Mouse (Mus musculus) liver, adult 2 months (tissue): Measurements from ENCODE around the gene Nfia. TPM values are rescaled to one million over a fixed set of nuclear protein-coding genes. Genes with fewer than 3 reads are reported as not detected.

ENCODE experiments used
- DNase-seq: peaks from one replicate; pipeline ENCODE4 v3.0.0-alpha.2; 2011; ENCODE audit warnings: low read depth, low spot score; ENCODE audit errors: extremely low read depth
- H3K27ac ChIP-seq: fragments of 200-500 bp; replicated peaks from 2 replicates; pipeline ENCODE4 v1.5.1; 2012; ENCODE audit warnings: low read depth, mild to moderate bottlenecking, control low read depth, inconsistent platforms, low read length; ENCODE audit not compliant: insufficient read depth
- H3K27me3 ChIP-seq: fragments of 200-500 bp; 2 replicates; pipeline ENCODE4 v1.6.1; 2012; ENCODE audit warnings: mild to moderate bottlenecking, moderate library complexity, low read length, inconsistent platforms; ENCODE audit not compliant: control insufficient read depth, insufficient read depth
- H3K36me3 ChIP-seq: fragments of 200-500 bp; 2 replicates; pipeline ENCODE4 v1.6.1; 2012; ENCODE audit warnings: low read length, inconsistent platforms; ENCODE audit not compliant: control insufficient read depth, insufficient read depth
- H3K4me1 ChIP-seq: fragments of 200-500 bp; 2 replicates; pipeline ENCODE4 v1.6.1; 2011; ENCODE audit warnings: low read length; ENCODE audit not compliant: control insufficient read depth, insufficient read depth
- H3K4me3 ChIP-seq: fragments of 200-500 bp; 2 replicates; pipeline ENCODE4 v1.5.1; 2011; ENCODE audit warnings: low read depth, mild to moderate bottlenecking, control low read depth, low read length, moderate library complexity; ENCODE audit not compliant: insufficient read depth
- H3K79me2 ChIP-seq: fragments of 200-500 bp; 2 replicates; pipeline ENCODE4 v1.6.1; 2012; ENCODE audit warnings: inconsistent platforms, mild to moderate bottlenecking, low read length, moderate library complexity; ENCODE audit not compliant: control insufficient read depth, insufficient read depth
- H3K9ac ChIP-seq: fragments of 200-500 bp; 2 replicates; pipeline ENCODE4 v1.6.1; 2012; ENCODE audit warnings: low read depth, mild to moderate bottlenecking, control low read depth, inconsistent platforms, low read length
- CTCF ChIP-seq: fragments of 200-500 bp; IDR thresholded peaks from 2 replicates; pipeline ENCODE4 v1.5.1; 2011; ENCODE audit warnings: low read depth, low read length, control low read depth
- POLR2A ChIP-seq: fragments of 200-500 bp; IDR thresholded peaks from 2 replicates; pipeline ENCODE4 v1.6.1; 2011; ENCODE audit warnings: low read length, control low read depth; ENCODE audit not compliant: insufficient read depth; ENCODE audit errors: extremely low read depth
- WGBS: fragments of 180-500 bp; shearing (Covaris S2); methylation state at CpG from one replicate; pipeline ENCODE4 v1.1.7; 2018; 5-methylcytosine and 5-hydroxymethylcytosine counted together
- polyA plus RNA-seq: library from polyadenylated mRNA; depleted of rRNA; stranded (reverse); fragments of >200 nt; gene quantifications from 2 replicates; pipeline ENCODE4 v1.2.3, GENCODE M21; 2012
- total RNA-seq: library from RNA; depleted of rRNA; stranded (reverse); fragments of >200 nt; gene quantifications from 2 replicates; pipeline ENCODE4 v1.2.3, GENCODE M21; 2014

The Nfia gene
- total and polyA plus RNA-seq, 2 experiments: 12.5 to 32.2 TPM

DNA sequence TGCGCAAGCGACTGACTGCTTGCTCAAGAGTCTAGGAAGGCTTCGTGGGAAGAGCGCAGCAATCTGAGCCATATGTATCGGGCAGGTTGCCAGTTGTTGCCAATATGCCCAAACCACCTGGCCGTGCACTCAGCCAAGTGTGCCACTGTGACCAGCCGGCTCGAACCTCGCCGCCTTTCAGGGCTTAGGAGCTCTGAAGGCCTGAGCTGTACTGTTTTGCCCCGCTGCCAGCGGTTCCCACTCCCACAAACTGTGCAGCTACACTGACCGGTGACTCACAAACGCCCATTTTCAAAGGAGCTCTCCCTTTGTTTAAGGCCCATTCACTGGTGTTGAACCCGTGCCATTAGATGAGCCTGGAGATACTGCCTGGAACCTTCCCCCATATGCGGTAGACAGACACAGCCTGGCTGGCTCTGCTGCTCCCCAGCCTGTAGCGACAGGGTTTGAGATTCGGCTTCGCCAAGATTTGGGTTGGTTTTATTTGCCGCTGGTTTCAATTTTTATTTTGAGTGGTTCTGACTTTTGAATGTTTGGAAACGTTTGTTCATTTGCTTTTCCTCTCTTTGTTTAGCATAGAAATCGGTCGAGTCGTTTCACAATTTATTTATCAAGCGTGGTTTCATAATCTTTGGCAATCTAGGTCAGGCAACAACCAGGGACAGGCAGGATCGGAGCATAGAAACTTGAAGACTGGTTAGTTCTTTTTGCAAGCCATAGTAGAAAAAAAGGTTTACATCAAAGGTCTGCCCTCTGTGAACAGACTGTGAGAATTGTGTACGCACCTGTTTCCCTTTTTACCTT lies 138.4 kb downstream of the Nfia start:
- Histone ChIP-seq H3K27me3 (no peaks in the 10 kb centered on the region), H3K4me1 (peaks cover 19% of the 10 kb centered on the region), H3K79me2 (peaks cover 16% of the 10 kb centered on the region; the same call in 1 of the 2 replicates), H3K4me3 (peak overlapping the region; percentile 39), H3K27ac (peak overlapping the region; percentile 93), H3K9ac (peak overlapping the region; percentile 59), H3K36me3 (no peaks in the 10 kb centered on the region)
- TF ChIP-seq POLR2A (no peak), CTCF (no peak)
- WGBS: 25% methylated on average over 27 of the region's 27 CpGs
- DNase-seq: peak; percentile 99

DNA sequence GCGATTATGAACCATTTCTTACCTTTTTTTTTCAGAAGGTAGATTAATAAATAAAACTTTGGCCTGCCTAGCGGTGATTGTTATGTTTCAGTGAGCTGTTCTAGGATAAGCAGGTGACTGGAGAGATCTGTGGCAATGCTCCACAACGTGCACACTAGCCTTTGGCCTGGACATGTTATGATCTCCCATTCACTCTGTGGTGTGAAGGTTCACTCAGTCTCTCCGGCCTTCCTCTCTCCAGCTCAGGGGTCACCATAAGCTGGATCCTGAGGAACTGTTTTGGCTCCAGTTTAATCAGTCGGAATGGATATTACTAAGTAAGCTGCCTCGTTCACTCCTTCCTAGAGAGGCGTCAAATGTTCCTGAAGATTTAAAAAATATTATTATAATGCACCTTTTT lies 139.2 kb downstream of the Nfia start:
- H3K27me3 ChIP-seq: no peaks in the 10 kb centered on the region
- H3K36me3 ChIP-seq: no peaks in the 10 kb centered on the region
- no peak overlapping the region for H3K4me3 ChIP-seq
- 0 out of 2 replicates have a peak overlapping the region, but pooled peaks have one; percentile 11 for H3K27ac ChIP-seq
- H3K9ac ChIP-seq: no peak overlapping the region
- 26% methylated on average over 7 of the region's 7 CpGs for WGBS
- no peak for TF ChIP-seq POLR2A
- no peak for TF ChIP-seq CTCF
- DNase-seq: peak; percentile 98
- peaks cover 16% of the 10 kb centered on the region; the same call in 1 of the 2 replicates for H3K79me2 ChIP-seq
- peaks cover 19% of the 10 kb centered on the region for H3K4me1 ChIP-seq

DNA sequence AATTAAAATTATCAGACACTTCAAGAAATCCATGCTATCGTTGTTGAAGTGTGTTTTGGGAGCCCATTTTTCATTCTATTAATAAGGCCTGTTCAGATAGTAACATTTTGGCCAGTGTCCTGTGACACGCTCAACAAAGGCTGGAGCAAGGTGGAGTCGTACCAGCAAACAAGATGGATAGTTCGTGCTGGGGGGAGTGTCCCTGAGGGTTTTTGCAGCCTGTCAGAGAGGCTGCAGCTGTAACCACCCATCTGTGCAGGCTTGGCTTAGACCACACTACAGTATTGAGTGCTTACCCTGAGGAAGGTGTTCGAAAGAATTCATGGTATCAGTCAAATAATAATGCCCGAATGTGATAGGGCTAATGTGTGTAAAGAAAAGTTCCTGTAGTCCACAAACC lies 139.6 kb downstream of the Nfia start:
- TF ChIP-seq POLR2A (no peak), CTCF (no peak)
- peak overlapping the region; percentile 45 for H3K27ac ChIP-seq
- H3K9ac ChIP-seq: no peak overlapping the region
- no peak overlapping the region for H3K4me3 ChIP-seq
- no peaks in the 10 kb centered on the region for H3K36me3 ChIP-seq
- H3K27me3 ChIP-seq: no peaks in the 10 kb centered on the region
- no peak for DNase-seq
- peaks cover 19% of the 10 kb centered on the region for H3K4me1 ChIP-seq
- H3K79me2 ChIP-seq: peaks cover 16% of the 10 kb centered on the region; the same call in 1 of the 2 replicates
- 26% methylated on average over 6 of the region's 6 CpGs for WGBS

DNA sequence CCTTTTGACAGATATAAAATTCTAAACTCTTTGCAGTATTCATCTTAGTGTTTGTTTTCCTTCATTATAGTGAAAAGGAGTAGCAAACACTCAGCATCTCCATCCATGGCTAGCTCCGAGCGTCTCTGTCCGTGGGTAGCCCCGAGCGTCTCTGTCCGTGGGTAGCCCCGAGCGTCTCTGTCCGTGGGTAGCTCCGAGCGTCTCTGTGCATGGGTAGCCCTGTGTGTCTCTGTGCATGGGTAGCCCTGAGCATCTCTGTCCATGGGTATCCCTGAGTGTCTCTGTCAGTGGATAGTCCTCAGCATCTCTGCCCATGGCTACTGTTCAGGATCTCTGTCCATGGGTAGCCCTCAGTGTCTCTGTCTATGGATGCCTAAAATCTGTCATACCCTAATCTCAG lies 140.0 kb downstream of the Nfia start:
- TF ChIP-seq POLR2A (no peak), CTCF (no peak)
- 94% methylated on average over 11 of the region's 11 CpGs for WGBS
- peaks cover 19% of the 10 kb centered on the region for H3K4me1 ChIP-seq

DNA sequence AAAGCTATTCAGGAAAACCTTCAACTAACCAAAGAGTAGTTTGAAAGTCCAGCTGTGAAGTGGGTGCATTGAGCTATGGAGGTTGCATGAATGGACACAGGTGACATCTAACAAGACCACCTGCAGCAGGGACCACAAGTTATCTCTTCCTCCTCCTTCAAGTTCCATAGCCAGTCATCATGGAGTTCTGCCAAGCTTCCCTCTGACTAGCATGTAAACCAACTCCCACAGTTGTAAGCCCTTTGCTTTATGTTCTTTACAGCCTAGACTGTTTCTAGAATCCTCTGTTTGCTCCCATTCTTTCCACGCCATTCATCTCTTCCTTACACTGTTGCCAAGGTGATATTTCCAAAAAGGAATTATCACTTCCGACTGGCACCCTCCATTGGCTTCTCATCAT lies 141.8 kb downstream of the Nfia start:
- no peaks in the 10 kb centered on the region for H3K36me3 ChIP-seq
- H3K4me3 ChIP-seq: no peak overlapping the region
- H3K79me2 ChIP-seq: peaks cover 27% of the 10 kb centered on the region; the same call in 1 of the 2 replicates
- no peak overlapping the region for H3K9ac ChIP-seq
- TF ChIP-seq POLR2A (no peak), CTCF (no peak)
- H3K27me3 ChIP-seq: no peaks in the 10 kb centered on the region
- WGBS: 95% methylated on average over 2 of the region's 2 CpGs
- peaks cover 15% of the 10 kb centered on the region for H3K4me1 ChIP-seq
- no peak for DNase-seq
- H3K27ac ChIP-seq: no peak overlapping the region

More for the DNA sequence above, 140.0 kb downstream of the Nfia start:
- Histone ChIP-seq H3K27me3 (no peaks in the 10 kb centered on the region), H3K27ac (peak overlapping the region; percentile 32; the same call in 1 of the 2 replicates), H3K36me3 (no peaks in the 10 kb centered on the region), H3K4me3 (no peak overlapping the region), H3K79me2 (peaks cover 20% of the 10 kb centered on the region; the same call in 1 of the 2 replicates), H3K9ac (no peak overlapping the region)
- DNase-seq: no peak

DNA sequence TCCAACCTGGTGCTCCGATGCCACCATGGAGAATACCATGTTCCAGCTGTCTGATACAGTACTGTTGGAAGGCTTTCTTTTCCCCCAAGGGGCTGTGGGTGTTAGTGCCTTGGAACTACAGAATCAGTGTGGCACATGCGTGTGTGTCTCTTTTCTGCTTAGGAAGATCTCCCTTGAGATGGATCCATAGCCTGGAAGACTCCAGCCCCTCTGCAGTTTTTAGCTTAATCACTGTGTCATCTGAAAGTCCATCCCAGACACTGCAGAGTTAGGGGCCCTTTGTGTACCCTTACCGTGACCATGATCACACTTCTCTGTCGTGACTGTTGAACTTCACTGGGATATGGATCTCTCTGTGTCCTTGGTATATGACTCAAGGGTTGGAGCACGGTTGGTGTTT lies 142.2 kb downstream of the Nfia start:
- H3K27me3 ChIP-seq: no peaks in the 10 kb centered on the region
- H3K4me1 ChIP-seq: peaks cover 13% of the 10 kb centered on the region
- H3K4me3 ChIP-seq: no peak overlapping the region
- TF ChIP-seq CTCF (no peak), POLR2A (no peak)
- H3K36me3 ChIP-seq: no peaks in the 10 kb centered on the region
- WGBS: 96% methylated on average over 5 of the region's 5 CpGs
- no peak overlapping the region for H3K27ac ChIP-seq
- H3K9ac ChIP-seq: no peak overlapping the region
- no peak for DNase-seq
- H3K79me2 ChIP-seq: peaks cover 27% of the 10 kb centered on the region; the same call in 1 of the 2 replicates
